18 mouse cellular contexts compared by ENCODE assay signal in the genomic region with DNA sequence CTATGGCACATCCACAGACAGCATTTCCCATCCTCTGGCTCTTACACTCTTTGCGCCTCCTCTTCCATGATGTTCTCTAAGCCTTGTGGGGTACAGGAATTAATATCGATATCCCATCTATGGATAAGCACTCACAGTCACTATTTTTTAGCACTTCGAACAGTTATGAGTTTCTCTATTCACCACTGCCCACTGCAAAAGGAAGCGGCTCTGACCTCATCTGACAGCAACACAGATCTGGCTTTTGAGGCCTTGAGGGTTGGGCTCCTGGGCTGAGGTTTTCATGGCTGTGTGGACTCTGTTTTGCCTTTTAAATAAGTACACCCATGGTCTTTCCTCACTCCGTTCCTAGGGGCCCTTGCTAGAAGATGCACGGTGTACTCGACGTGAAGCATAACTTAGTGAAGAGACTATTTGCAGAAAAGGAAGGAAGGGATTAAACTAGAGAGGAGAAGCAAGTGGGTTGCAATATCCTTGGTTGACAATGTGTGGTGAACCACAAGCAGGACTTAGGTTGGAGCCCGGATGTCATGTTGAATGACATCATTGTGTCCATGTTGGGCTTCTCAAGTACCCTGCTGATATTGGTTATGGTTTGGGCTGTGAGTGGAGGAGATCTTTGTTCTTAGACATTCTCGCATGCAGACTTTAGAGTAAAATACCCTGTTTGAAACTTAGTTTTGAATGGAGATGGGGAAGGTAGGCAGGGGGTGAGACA. TPM values are rescaled to one million over a fixed set of nuclear protein-coding genes. Genes with fewer than 3 reads are reported as not detected.
DNase-seq lines count a peak whose midpoint lies in the region; ATAC-seq and TF ChIP-seq lines count a peak whose summit lies in the region.
"Had no signal": no experiment of that assay in that cellular context is flagged by ENCODE, and none has a peak within 500 bp of the region (broad histone marks: within the 10 kb centered on the region; RNA-seq: fewer than 3 reads in every experiment).

No protein-coding gene starts in this region.

- 89% methylated on average over 10 of the region's 10 CpGs for WGBS in kidney, adult 2 months

- H3K4me1 ChIP-seq in kidney, adult 2 months (ENCODE audit: control insufficient read depth, insufficient read depth, low read length) = no peaks in the 10 kb centered on the region
- H3K4me1 ChIP-seq in CH12.LX (ENCODE audit: control insufficient read depth in 1 of 2, insufficient read depth in 2 of 2) = peaks cover 0 to 23% of the 10 kb centered on the region in 2 experiments; a peak in 3 of 4 replicates
- H3K4me1 ChIP-seq: heart, embryonic 15.5 days; midbrain, embryonic 15.5 days had no signal

- peak; percentile 91 to 94 for ATAC-seq in hematopoietic stem cell, adult 5-6 weeks (replicated peaks in 1 of 2; ENCODE audit: insufficient read depth in 1 of 2, low FRiP score in 2 of 2, low TSS enrichment in 1 of 2, low read depth in 1 of 2, poor library complexity in 2 of 2, severe bottlenecking in 2 of 2)
- ATAC-seq: intestine, embryonic 16.5 days; midbrain, embryonic 15.5 days had no signal

- H3K9ac ChIP-seq in CH12.LX (ENCODE audit: insufficient read depth, low read depth) = no peak overlapping the region
- H3K9ac ChIP-seq: heart, embryonic 15.5 days; liver, embryonic 15.5 days; midbrain, embryonic 15.5 days had no signal

- TF ChIP-seq RAD21 in CH12.LX (IDR thresholded peaks at IDR 0.05; ENCODE audit: low read depth, low read length) = no peak

- no peak overlapping the region for H3K4me2 ChIP-seq in CH12.LX (ENCODE audit: insufficient read depth, low read depth, poor library complexity, severe bottlenecking)
- H3K4me2 ChIP-seq: heart, embryonic 15.5 days; liver, embryonic 15.5 days; midbrain, embryonic 15.5 days had no signal

- H3K36me3 ChIP-seq in kidney, adult 2 months (ENCODE audit: control insufficient read depth, insufficient read depth, low read length) = no peaks in the 10 kb centered on the region
- H3K36me3 ChIP-seq in CH12.LX (replicated peaks in 1 of 2; ENCODE audit: control insufficient read depth in 1 of 2, insufficient read depth in 1 of 2, low read length in 1 of 2) = no peaks in the 10 kb centered on the region
- H3K36me3 ChIP-seq: forebrain, embryonic 10.5 days; heart, embryonic 15.5 days; liver, embryonic 15.5 days; midbrain, embryonic 15.5 days had no signal

- H3K9me3 ChIP-seq in CH12.LX (replicated peaks; ENCODE audit: low read length) = no peaks in the 10 kb centered on the region
- H3K9me3 ChIP-seq: forebrain, embryonic 10.5 days; heart, embryonic 15.5 days; liver, embryonic 15.5 days; midbrain, embryonic 15.5 days had no signal

- TF ChIP-seq POLR2A in kidney, adult 2 months (IDR thresholded peaks at IDR 0.05; ENCODE audit: low read depth, low read length) = no peak
- TF ChIP-seq POLR2A in CH12.LX (IDR thresholded peaks at IDR 0.05; ENCODE audit: low read depth, low read length) = no peak

- peak; percentile 28; the same call in 1 of the 2 replicates for TF ChIP-seq EP300 in CH12.LX (IDR thresholded peaks at IDR 0.05; ENCODE audit: low read length)

- peak; percentile 14 for DNase-seq in kidney, adult 2 months
- DNase-seq in kidney, adult 11 months = no peak
- peak; percentile 45 for DNase-seq in CH12.LX (ENCODE audit: extremely low read depth)
- DNase-seq in natural killer cell, adult 2 months (ENCODE audit: low spot score in 2 of 2) = peak; percentile 44 to 51
- no peak for DNase-seq in layer of hippocampus, postnatal 10 days (ENCODE audit: low spot score in 2 of 2)
- no peak for DNase-seq in urinary bladder, postnatal 4 days (ENCODE audit: low spot score in 2 of 2)
- DNase-seq: cerebellum, adult 2 months; gastrocnemius, postnatal 25 days; kidney, postnatal 14 days; left cerebral cortex, postnatal 4 days; lung, postnatal 4 days; right cerebral cortex, postnatal 4 days had no signal

- dilution Hi-C loops in CH12.LX (cut with MboI; ENCODE audit: extremely low pct_ligation_motif_present, extremely low pct_unique_long_range_greater_than_20kb, low sequenced_read_pairs) = no loop called here

- no peak overlapping the region for H3K4me3 ChIP-seq in kidney, adult 2 months (ENCODE audit: insufficient read depth, low read depth, low read length)
- H3K4me3 ChIP-seq in CH12.LX (replicated peaks in 1 of 3; ENCODE audit: low read depth in 2 of 3, low read length in 2 of 3, poor library complexity in 1 of 3) = no peak overlapping the region
- H3K4me3 ChIP-seq: forebrain, embryonic 10.5 days; heart, embryonic 15.5 days; liver, embryonic 15.5 days; midbrain, embryonic 15.5 days had no signal

- TF ChIP-seq CTCF in kidney, adult 2 months (conservative IDR thresholded peaks at IDR 0.05; ENCODE audit: insufficient read depth, insufficient read length, low read depth, low read length) = no peak
- no peak for TF ChIP-seq CTCF in CH12.LX (conservative IDR thresholded peaks at IDR 0.05 in 1 of 2, IDR thresholded peaks at IDR 0.05 in 1 of 2; ENCODE audit: low read depth in 2 of 2, low read length in 2 of 2)

- H3K27ac ChIP-seq in kidney, adult 2 months (ENCODE audit: insufficient read depth, low read depth, low read length) = no peak overlapping the region
- H3K27ac ChIP-seq in CH12.LX (ENCODE audit: insufficient read depth, low read depth) = no peak overlapping the region
- H3K27ac ChIP-seq: forebrain, embryonic 10.5 days; heart, embryonic 15.5 days; liver, embryonic 15.5 days; midbrain, embryonic 15.5 days had no signal

- H3K27me3 ChIP-seq in kidney, adult 2 months (replicated peaks; ENCODE audit: control insufficient read depth, insufficient read depth, low read length) = no peaks in the 10 kb centered on the region
- no peaks in the 10 kb centered on the region for H3K27me3 ChIP-seq in CH12.LX (replicated peaks)
- H3K27me3 ChIP-seq: heart, embryonic 15.5 days; midbrain, embryonic 15.5 days had no signal

- in situ Hi-C loops in CH12.LX (cut with MboI; ENCODE audit: low pct_ligation_motif_present, low pct_unique_long_range_greater_than_20kb, low sequenced_read_pairs) = no loop called here

- H3K79me2 ChIP-seq in CH12.LX (replicated peaks; ENCODE audit: control insufficient read depth, extremely low read depth, insufficient read depth, poor library complexity, severe bottlenecking) = no peaks in the 10 kb centered on the region

TF ChIP-seq in CH12.LX, 34 proteins besides CTCF, POLR2A, EP300 and RAD21:
- TF ChIP-seq MEF2A (IDR thresholded peaks at IDR 0.05; ENCODE audit: borderline replicate concordance, low read depth, low read length) (no peak), MYC (IDR thresholded peaks at IDR 0.05; ENCODE audit: low read depth, low read length) (no peak), NELFE (IDR thresholded peaks at IDR 0.05; ENCODE audit: low read depth, low read length) (no peak), TBP (conservative IDR thresholded peaks at IDR 0.05; ENCODE audit: low read depth, low read length) (no peak), ETS1 (conservative IDR thresholded peaks at IDR 0.05; ENCODE audit: low read depth, low read length) (no peak), POLR2AphosphoS2 (IDR thresholded peaks at IDR 0.05; ENCODE audit: low read depth, low read length) (no peak), CHD2 (IDR thresholded peaks at IDR 0.05; ENCODE audit: low read length) (no peak), ZKSCAN1 (IDR thresholded peaks at IDR 0.05; ENCODE audit: borderline replicate concordance, low read depth, low read length) (no peak), USF1 (IDR thresholded peaks at IDR 0.05; ENCODE audit: low read depth, low read length) (no peak), SMC3 (IDR thresholded peaks at IDR 0.05; ENCODE audit: low read depth, low read length) (no peak), MAFK (IDR thresholded peaks at IDR 0.05; ENCODE audit: insufficient replicate concordance, low read length) (no peak), KAT2A (IDR thresholded peaks at IDR 0.05; ENCODE audit: insufficient replicate concordance, low read length) (no peak), ZC3H11A (IDR thresholded peaks at IDR 0.05; ENCODE audit: low read depth, low read length) (no peak), ZMIZ1 (IDR thresholded peaks at IDR 0.05; ENCODE audit: low read depth, low read length) (no peak), IRF4 (IDR thresholded peaks at IDR 0.05; ENCODE audit: low read depth, low read length) (no peak), GABPA (IDR thresholded peaks at IDR 0.05; ENCODE audit: insufficient replicate concordance, low read depth, low read length) (no peak), PAX5 (IDR thresholded peaks at IDR 0.05; ENCODE audit: low read length) (no peak), RCOR1 (conservative IDR thresholded peaks at IDR 0.05; ENCODE audit: low read depth, low read length) (no peak), USF2 (conservative IDR thresholded peaks at IDR 0.05; ENCODE audit: low read depth, low read length) (no peak)

RNA-seq across cellular contexts. Expression of a gene that starts 43.5 kb away (rescaled TPM):
- 8.9 and 9.1 TPM in 2 replicates for polyA plus RNA-seq in kidney, adult 2 months (2012; rRNA removed)
- total RNA-seq in CH12.LX (2012; rRNA removed) (4.2 and 4.6 TPM in 2 replicates), CH12.LX (2014; rRNA removed) (4.1 and 4.3 TPM in 2 replicates)
- 12.1 and 14.2 TPM in 2 replicates for polyA plus RNA-seq in CH12.LX (2012; ENCODE audit: insufficient read length, low read depth)
- total RNA-seq in hematopoietic stem cell, adult 5-6 weeks (2017) = 29.1 and 34.9 TPM in 2 replicates
- total RNA-seq in layer of hippocampus, postnatal 10 days (2021) = 10 to 100 TPM; 28.3 to 29.1 TPM

Comparison
In these comparisons a context has a peak if more than half of its experiments do, and no peak if none do; other contexts are left out.
1. DNase-seq: peak in kidney, adult 2 months (single experiment), CH12.LX (single experiment) and natural killer cell, adult 2 months (2 of 2); none in kidney, adult 11 months (single experiment), layer of hippocampus, postnatal 10 days (0 of 2) and urinary bladder, postnatal 4 days (0 of 2).